Mouse (Mus musculus): Measurements from ENCODE around the gene Ankle2.

Gene Ankle2

GRCm38 (mm10) chr5:110284536-110284935 lies 53.7 kb downstream of the Ankle2 start:
- DNase-seq (ENCODE audit: low spot score in 2 of 2), result peak; percentile 80 to 90

DNA sequence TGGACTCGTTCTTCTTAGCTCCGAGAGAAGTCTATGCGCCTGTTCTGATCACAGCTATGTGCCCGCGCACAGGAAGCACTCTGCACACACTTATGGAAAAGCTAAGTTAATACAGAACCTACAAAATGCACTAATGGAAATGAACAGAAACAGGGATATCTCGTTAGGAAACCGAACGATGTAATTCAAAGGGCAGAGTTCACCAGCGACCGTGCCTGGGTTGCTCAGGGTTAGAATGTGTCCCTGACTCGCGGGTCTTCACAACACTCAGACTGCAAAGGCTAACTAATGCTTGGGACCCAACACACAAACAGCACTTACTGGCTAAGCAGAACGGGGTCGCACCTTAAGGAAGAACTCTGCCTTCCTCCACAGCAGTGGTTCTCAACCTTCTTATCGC lies 54.4 kb downstream of the Ankle2 start:
- DNase-seq (ENCODE audit: low spot score in 2 of 2), result peak; percentile 24 to 28

GRCm38 (mm10) chr5:110285770-110286445 lies 55.1 kb downstream of the Ankle2 start, which contains the start of the genes Pxmp2 and Pole:
Gene Pxmp2, minus strand, starts transcription at chr5:110286186.
Gene Pole, plus strand, starts transcription at chr5:110286306.
- peak; percentile 89 to 93 for DNase-seq (ENCODE audit: low spot score in 2 of 2)

DNA sequence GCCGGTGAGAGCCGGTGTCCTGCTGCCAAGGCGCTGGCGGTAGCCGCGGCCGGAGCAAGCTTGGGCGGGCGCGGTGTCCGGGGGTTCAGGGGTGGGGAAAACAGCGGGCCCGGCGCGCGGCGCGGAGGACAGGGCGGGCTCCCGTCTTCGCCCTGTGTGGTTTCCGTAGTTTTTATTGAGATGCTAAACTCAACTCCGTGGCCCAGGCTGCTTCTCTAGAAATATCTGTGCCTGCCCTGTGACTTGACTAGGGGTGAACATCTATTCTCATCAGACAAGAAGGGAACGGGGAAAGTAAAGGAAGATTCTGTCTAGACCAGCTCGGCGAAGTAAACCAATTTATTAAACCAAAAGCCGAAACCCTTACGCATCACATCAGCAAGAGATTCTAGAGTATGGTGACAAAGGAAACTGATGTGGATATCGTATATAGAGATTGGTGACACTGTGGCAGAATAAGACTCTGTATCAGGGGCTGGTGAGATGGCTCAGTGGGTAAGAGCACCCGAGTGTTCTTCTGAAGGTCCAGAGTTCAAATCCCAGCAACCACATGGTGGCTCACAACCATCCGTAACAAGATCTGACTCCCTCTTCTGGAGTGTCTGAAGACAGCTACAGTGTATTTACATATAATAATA lies 55.8 kb downstream of the Ankle2 start:
- DNase-seq (ENCODE audit: low spot score in 2 of 2), result no peak

DNA sequence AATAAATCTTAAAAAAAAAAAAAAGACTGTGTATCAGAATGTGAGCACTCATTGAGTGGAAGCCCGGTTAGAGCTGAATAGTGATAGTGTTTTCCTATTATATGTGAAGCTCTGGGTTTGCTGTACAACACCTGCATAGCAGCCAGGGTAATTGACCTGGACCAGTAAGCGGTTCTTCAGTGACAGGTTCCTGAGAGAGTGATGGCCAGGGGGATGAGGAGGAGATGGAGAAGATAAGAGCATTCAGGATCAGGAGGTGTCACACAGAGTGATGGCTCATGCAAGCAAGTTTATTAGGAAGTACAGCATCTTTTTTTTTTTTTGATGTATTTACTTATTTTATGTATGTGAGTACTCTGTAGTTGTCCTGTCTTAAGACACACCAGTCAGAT lies 56.3 kb downstream of the Ankle2 start:
- DNase-seq (ENCODE audit: low spot score in 2 of 2), result no peak

DNA sequence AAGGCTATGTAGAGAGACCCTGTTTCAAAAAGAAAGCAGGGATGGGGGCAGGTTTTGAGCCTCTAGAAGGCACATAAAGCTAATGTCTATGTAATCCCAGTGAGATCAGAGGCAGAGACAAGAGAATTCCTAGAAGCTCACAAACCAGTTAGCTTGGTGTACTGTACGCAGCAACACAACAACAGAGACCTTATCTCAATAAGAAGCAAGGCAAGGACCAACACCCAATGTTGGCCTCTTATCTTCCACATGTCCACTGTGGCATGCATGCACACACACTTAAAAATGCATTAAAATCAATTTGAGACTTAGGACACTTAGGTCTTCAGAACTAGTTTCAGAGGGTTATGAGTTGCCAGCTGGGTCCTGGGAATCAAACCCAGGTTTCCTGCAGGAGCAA lies 60.8 kb downstream of the Ankle2 start:
- no peak for DNase-seq (ENCODE audit: low spot score in 2 of 2)

GRCm38 (mm10) chr5:110296637-110297036 lies 65.8 kb downstream of the Ankle2 start:
- no peak for DNase-seq (ENCODE audit: low spot score in 2 of 2)

- no peak for DNase-seq (ENCODE audit: low spot score in 2 of 2)
These were observed 69.8 kb downstream of the Ankle2 start for GRCm38 (mm10) chr5:110300591-110300990.
